Mouse (Mus musculus): Measurements from ENCODE around the gene Tango6.
A peak's percentile ranks its signal among the peaks of the same experiment; 100 is the strongest.

Tango6 gene

GRCm38 (mm10) chr8:106700131-106700530 is 17.3 kb downstream of the Tango6 start:
- DNase-seq (ENCODE audit: low read depth): no peak

DNA sequence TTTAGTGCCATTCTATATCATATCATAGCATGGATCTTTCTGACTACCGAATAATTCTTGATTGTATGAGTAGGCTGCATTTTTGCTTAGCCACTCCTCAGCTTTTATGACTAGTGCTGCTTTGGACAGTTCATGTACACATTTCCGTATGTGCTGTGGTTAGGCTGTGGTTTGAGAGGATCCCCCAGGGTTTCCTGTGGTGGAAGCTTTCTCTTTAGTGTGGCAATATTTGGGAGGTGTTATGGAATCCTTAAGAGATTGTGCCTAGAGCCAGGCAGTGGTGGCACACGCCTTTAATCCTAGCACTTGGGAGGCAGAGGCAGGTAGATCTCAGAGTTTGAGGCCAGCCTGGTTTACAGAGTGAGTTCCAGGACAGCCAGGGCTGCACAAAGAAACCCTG is 18.5 kb downstream of the Tango6 start:
- DNase-seq (ENCODE audit: low read depth): peak; percentile 38

DNA sequence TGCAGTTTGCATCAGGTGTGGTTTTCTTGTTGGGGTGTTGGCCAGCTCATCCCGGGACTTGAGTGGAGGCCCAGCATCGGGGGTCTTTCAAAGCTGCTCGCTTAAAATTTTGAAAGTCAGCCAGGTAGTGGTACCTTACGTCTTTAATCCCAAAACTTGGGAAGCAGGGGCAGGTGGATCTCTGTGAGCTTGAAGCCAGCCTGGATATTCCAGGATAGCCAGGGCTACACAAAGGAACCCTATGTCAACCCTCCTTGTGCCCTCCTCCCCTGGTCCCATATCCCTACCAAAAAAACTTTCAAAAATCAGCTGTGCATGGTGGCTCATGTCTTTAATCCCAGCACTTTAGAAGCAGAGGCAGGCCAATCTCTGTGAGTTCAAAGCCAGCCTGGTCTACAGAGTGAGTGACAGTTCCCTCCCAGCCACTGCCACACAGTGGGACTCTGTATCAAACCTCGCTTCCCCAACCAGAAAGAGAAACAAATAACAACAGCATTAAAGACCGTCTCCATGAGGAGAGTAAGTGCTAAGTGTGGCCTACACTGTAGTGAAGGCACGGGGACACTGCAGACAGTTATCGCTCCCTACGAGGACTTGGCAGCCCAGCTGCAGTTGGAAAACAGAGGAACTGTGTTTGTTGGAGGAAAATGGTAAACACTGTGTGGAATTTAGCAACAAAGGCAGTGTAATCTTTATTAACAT is 21.5 kb downstream of the Tango6 start:
- no peak for DNase-seq (ENCODE audit: low read depth)

GRCm38 (mm10) chr8:106704901-106705321 is 22.0 kb downstream of the Tango6 start:
- DNase-seq (ENCODE audit: low read depth): no peak

DNA sequence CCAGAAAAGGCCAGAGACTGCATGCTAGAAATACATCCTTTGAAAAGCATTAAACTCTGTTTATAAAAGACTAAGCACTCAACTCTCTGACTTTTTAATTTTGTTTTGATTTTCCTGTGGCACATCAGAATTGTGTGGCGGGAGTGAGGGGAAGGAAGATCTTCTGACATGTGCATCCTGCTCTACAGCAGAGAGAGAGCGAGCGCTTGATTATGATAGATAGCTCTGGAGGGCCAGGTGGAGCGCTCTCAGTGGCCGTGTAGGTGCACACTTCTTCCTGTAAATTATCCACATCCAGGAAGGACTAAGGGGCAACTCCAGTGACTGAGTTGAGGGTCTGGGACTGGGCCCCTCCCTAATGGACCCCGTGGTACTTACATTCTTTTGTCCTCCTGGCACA is 23.3 kb downstream of the Tango6 start:
- DNase-seq (ENCODE audit: low read depth): no peak

DNA sequence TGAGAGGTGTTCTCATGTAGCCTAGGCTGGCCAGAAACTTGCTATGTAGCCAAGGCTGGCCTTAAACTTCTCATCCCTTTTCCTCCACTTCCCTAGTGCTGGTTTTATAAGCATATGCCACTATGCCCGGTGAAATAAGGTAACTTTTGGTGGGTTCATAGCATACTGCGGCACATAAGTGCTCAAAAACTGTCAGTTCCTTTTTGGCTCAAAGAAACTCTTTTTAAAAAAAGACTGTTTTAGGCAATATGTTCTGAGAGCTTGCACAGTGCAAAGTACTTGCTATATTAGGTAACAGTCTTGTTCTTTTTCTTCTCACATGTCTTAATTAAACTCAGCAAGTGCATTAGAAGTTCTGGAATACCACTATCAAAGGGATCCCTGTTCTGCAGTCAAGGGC is 27.1 kb downstream of the Tango6 start:
- no peak for DNase-seq (ENCODE audit: low read depth)

- no peak for DNase-seq (ENCODE audit: low read depth)
Observed at GRCm38 (mm10) chr8:106712487-106712886, 29.6 kb downstream of the Tango6 start.

- no peak for DNase-seq (ENCODE audit: low read depth)
Observed at GRCm38 (mm10) chr8:106714297-106714696, 31.4 kb downstream of the Tango6 start.

DNA sequence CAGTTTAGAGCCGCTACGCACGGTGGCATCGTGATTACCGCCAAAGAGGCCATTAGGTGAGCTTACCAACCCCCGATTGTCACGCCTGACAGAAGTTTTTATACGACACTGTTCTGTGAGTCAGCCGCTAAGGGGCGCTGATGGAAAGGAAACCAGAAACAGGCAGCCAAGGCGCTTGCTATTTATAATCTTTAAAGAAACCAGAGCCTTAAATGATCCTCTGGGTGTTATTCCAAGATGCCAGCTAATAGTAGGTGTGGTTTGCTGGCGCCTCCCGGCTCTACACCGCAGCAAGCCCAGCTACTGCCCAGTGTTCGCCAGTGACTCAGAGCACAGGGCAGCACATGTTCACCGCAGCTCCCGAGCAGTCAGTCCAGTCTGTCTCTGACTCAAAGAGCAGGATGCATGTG is 35.2 kb downstream of the Tango6 start:
- peak; percentile 75 for DNase-seq (ENCODE audit: low read depth)

DNA sequence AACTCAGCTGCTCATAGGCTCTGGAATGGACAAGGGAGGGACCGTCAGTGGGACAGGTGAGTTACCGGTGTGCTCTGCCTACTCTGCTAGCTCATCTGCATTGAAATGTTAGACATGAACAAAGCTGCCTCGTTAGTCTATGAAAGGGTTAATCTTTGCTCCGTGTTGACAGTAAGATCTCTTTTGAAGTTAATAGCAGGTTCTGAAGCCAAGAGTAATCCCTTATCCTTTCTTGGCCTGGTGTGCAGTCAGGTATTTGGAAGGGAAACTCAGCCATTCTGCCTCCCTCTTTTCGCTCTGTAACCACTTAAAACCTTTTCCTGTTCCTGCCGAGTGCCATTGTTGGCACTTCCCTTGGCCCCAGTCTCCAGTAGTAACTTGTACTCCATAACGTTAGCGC is 38.1 kb downstream of the Tango6 start:
- DNase-seq (ENCODE audit: low read depth): no peak

DNA sequence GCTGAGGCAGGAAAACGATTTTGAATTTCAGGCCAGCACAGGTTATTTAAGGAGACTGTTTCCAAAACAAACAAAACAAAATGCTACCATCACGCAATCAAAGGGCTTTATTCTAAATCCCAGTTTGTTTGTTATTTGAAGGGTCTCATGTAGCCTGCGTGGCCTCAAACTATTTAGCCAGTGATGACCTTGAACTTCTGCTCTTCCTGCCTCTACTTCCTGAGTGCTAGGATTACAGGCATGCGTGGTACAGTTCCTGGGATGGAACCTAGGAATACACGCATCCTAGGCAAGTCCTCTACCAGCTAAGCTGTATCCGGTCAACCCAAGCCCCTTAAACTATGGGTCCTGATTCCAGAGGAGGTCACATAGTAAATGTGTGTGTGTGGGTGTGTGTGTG is 39.6 kb downstream of the Tango6 start:
- no peak for DNase-seq (ENCODE audit: low read depth)

DNA sequence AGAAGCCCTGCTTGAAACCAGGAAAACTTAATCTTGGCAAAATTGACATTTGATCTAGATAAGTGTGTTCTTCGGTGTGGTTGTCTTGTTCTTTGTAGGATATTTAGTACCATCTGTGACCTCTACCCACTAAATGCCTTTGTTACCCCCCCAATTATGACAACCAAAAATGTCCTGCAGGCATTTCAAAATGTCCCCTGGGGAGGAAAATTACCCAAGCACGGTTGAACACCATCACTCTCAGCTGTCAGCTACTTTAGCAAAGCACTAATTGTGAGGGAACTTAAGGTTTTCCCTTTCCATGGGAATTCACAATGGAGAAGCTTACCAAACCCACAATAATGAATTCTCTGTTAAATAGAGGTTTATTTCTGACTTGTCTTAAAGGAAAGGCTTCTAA is 41.1 kb downstream of the Tango6 start:
- no peak for DNase-seq (ENCODE audit: low read depth)

- no peak for DNase-seq (ENCODE audit: low read depth)
Observed at GRCm38 (mm10) chr8:106726551-106726950, 43.7 kb downstream of the Tango6 start.

DNA sequence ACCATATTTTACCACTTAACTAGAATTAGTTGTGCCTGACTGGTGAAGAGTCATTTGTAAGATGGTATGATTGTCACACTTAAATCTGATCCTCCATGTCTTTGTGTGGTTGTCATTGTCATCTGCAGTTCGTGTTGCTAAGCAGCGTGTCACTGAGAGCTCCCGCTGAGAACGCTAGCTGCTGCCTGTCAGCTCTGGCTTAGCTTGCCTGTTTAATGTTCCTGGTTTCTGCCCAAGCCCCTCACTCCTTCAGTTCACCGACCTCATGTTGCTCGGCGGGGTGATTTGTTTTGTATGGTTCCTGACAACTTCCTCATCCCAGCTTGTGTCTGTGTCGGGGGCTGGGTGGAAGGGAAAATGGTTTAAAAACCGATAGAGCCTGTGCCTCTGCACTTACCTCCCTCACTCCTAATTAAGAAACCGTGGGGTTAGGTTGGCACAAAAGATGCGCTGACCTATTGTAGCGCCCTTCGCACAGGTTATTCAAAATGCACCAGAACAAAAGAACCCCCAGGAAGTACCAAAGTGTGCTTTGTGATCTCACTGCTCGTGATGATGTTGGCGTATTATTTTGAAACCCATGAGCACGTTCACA is 44.5 kb downstream of the Tango6 start:
- no peak for DNase-seq (ENCODE audit: low read depth)

DNA sequence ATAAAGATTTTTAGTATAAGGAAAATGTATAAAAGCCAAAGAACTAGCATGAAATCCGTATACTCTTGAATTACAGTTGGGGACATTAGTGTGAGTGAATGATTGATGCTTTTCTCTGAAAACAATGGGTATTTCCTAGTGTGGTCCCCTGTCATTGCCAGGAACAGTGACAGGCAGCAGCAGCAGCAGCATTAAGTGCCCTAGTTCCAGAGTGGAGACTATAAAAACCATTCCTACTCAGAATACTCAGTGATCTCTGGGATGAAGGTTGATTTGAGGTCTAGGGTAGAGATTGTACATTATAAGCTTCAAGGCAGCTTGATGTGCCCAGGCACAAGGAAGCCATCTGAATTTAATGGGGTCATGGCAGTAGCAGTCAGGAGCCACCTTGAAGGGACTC is 45.0 kb downstream of the Tango6 start:
- DNase-seq (ENCODE audit: low read depth): no peak

DNA sequence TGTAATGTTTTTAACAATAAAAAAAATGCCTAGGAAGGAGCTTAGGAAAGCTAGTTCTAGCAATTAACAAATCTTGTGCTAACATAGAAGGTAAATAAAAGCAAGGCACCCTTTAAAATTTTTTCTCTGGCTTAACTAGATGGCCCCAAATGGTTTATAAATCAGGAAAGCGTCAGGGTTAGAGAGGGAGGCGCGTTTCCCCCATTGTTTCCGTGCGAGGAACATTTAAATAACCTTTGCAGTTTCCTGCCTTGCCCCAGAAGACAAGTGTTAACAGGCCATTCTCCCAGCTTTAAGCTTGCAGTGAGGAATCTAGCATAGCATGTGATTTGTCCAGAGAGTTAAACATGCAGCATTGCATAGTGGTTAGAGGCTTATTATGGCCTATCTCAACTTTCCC is 50.1 kb downstream of the Tango6 start:
- DNase-seq (ENCODE audit: low read depth): no peak

DNA sequence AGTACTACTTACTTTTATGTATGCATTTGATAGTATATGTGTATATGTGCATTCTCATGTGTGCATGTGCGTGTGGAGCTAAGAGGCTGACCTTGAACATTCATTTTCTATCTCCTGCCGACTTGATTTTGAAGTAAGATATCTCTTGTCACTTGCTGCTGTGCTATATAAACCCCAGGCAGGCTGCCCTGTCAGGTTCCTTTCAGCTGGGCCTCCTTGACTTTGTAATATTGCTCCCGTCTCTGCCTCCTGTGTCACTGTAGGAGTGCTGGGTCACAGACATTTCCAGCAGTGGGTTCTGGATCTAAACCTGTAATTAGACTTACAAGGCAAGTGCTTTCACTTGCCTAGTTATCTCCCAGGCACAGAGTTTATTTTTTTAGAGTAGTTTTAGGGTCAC is 50.8 kb downstream of the Tango6 start:
- DNase-seq (ENCODE audit: low read depth): no peak

- DNase-seq (ENCODE audit: low read depth): no peak
Observed at GRCm38 (mm10) chr8:106734222-106734621, 51.4 kb downstream of the Tango6 start.

- no peak for DNase-seq (ENCODE audit: low read depth)
Observed at GRCm38 (mm10) chr8:106736861-106737662, 54.2 kb downstream of the Tango6 start.

GRCm38 (mm10) chr8:106737846-106738245 is 55.0 kb downstream of the Tango6 start:
- no peak for DNase-seq (ENCODE audit: low read depth)

DNA sequence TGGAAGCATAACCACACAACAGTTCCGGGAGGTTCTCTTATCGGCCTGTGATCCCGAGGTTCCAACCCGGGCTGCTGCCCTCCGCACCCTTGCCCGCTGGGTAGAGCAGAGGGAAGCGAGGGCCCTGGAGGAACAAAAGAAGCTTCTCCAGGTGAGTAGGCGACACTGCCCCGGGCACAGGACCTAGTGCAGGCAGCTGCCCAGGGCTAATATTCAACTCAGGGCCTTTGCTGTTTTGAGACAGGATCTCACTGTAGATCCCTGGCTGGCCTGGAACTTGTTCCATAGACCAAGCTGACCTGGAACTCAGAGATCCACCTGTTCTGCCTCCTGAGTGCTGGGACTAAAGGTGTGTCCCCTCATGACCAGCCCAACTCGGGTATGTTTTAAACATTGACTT is 59.5 kb downstream of the Tango6 start:
- DNase-seq (ENCODE audit: low read depth): no peak

DNA sequence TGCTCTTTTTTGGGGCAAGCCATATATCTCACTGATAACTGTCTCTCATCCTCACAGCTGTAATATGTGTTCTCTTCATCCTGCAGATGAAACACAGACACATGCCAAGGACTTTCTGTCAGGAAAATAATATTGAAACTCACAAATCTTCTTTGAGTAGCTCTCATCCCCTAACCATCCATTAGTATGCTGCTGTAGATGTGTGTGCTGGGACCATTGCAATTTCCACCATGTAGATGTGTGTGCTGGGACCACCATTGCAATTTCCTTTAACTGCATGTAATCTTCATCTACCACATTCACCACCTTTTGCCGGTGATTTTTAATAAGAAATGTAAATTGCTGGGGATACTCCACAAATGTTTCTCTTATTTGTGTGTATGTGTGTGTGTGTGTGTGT is 60.5 kb downstream of the Tango6 start:
- DNase-seq (ENCODE audit: low read depth): no peak

- DNase-seq (ENCODE audit: low read depth): no peak
Observed at GRCm38 (mm10) chr8:106753436-106753835, 70.6 kb downstream of the Tango6 start.
